Mouse (Mus musculus) mesoderm, embryonic 11.5 days (tissue): Measurements from ENCODE around the gene Irak2.

ENCODE experiments used
- DNase-seq: peaks from one replicate; pipeline ENCODE4 v3.0.0-alpha.2; 2012; ENCODE audit warnings: low read depth, low spot score

Irak2 gene

DNA sequence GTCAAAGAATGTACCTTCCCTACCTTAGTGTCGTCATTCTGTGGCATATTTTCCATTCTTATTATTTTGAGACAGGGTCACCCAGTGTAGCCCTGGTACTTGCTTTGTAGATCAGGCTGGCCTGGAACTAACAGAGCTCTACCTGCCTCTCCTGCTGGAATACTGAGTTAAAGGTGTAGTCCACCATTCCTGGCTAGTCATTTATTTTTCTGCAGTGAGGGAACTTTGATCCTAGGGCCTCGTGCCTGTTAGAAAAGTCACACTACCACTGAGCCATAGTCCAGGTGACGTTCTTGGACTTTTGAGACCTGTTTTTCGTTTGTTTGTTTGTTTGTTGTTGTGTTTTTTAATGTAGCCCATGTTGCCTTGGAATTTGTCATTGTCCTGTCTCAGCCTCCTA lies 934 bp downstream of the Irak2 start:
- no peak for DNase-seq

DNA sequence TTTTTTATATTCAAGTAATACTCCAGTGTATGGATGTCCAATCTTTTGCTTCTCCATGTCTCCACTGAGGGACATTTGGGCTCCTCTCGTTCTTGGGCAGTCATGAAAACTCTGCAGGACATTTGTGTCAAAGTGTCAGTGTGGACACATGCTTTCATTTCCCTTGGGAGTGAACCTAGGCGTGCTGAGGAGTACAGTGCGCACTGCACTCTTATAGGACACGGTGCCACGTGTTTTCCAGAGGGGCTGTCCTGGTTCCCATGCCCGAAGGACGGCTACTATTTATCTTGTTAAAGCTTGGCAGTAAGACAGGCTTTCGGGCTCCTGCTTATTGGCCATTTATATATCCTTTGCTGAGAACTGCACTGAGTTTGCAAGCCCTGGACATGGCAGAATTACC lies 4.3 kb downstream of the Irak2 start:
- no peak for DNase-seq

DNA sequence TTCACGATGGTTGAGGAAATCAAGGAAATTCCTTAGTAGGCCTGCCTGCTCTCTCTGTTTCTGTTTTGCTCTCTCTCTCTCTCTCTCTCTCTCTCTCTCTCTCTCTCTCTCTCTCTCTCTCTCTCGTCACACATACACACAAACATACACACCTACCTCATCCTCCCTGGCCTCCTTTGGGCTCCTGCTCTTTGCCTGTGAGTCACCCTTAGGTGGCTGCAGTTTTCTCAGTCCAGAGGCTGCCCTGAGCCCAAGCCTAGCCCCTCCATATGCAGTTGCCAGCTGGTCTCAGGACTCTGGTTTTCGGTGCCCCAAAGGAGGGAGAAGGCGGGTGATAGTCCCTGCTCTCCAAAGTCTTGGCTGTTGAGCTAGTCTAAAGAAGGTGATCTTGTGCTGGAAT lies 4.8 kb downstream of the Irak2 start:
- no peak for DNase-seq

DNA sequence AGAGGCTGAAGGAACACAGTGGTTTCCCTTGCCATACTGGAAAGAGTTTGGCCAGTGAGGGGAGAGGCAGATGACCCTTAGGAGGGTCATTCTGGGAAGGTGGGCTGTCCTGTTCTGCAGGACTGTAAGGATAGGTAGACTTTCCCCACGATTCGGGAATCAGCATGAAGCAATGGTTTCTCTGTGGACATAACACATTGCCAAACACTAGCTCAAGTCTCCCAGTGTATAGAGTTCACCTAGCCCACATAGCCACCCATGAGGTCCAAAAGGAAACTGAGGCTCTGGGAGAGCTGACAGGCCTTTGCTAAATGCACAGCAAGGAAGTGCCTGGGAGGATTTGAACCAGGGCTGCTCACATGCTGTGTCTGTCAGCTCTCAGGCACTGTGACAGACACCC lies 5.7 kb downstream of the Irak2 start:
- DNase-seq, result no peak

DNA sequence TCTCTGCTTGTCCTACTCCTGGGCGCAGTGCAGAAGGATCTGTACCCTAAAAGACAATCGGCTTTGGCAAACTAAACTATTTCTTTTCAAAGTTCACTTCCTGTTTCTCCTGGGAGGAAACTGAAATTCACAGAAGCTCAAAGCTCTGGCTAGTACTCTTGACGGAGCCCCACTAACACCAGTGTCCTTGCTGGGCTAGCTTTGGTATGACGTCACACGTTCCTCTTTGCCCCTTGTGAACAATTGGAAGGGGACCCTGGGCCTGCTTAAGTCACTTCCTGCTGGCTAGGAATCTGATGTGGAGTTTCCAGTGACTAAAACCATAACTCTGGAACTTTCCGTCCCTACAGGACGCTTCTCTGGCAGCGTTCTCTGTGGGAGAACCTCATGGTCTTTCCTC lies 6.5 kb downstream of the Irak2 start:
- DNase-seq, result no peak

DNA sequence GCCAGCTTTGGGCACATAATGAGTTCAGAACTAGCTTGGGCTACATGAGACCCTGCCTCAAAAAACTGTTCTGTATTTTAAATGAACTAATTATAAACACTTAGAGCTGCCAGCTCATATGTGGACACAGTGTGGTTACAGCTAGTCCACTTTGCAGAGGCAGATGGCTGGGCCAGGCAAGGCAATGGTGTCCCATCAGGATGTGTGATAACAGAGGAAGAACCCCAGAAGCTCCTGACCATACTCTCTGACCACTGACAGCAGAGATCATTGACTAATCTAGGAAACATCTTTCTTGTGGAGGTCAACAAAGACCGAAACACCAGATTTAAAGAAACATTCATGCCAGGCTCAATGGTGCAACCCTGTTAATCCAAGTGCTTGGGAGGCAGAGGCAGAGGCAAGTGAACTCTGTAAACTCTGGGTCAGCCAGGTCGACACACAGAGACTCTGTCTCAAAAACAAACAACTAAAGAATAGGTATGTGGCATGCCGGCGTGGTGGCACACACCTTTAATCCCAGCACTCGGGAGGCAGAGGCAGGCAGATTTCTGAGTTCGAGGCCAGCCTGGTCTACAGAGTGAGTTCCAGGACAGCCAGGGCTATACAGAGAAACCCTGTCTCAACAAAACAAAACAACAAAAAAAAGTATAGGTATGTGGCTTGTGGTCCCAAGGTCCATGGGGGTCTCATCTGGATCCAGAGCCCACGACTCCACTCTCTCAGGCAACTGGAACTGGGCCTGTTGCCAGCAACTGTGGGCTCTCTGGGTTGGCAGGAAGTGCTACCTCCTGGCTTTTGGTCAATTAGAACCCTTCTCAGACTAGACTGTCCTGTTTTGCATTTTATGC lies 11.3 kb downstream of the Irak2 start:
- DNase-seq, result no peak

DNA sequence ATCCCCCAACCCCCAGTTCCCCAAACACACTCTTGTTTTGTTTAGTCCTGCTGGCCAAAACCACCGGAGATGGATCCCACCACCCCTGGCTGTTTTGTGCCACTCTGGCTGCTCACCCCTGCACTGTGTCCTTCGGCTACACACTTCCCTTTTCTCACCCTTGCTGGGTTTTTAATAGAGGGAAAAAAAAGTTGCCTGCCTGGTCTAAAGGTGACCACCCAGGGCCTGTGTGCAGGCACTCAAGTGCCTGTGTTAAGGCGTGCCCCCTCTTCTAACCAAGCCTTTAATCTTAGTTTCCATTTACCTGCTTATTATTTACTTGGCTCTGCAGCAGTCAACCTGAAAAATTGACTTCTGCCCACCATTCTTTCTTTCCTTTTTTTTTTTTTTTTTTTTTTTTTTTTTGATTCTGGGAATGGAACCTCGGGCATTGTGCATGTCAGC lies 12.0 kb downstream of the Irak2 start:
- no peak for DNase-seq

DNA sequence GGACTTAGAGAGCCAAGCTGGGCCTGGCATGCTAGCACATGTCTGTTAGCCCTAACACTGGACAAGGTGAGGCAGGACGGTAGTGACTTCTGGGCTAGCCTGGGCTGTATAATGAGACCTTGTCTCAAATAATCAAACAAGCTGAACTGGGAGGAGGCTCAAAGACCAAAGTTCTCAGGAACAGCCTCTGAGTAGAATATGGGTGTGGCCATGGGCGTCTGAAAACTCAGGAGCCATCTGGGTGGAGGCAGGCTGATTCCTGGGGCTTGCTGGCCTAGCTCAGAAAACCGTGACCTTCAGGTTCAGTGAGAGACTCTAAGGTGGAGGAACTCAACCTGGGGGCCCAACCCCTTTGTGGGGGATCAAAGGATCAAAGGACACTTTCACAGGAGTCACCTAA lies 13.4 kb downstream of the Irak2 start:
- DNase-seq, result no peak

DNA sequence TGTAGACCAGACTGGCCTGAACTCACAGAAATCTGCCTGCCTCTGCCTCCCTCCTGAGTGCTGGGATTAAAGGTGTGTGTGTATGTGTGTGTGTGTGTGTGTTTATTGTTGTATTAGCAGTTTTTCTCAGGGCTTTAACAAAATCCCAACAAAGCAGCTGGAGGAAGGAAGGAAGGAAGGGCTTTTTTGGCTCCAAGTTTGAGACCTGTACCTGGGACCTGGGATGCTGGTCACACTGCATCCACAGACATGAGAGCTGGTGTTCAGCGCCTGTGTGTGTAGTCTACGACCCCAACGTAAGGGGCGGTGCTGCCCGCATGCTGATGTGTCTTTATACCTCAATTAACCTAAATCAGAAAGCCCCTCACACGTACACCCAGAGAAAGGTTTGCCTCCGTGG lies 15.3 kb downstream of the Irak2 start:
- no peak for DNase-seq

DNA sequence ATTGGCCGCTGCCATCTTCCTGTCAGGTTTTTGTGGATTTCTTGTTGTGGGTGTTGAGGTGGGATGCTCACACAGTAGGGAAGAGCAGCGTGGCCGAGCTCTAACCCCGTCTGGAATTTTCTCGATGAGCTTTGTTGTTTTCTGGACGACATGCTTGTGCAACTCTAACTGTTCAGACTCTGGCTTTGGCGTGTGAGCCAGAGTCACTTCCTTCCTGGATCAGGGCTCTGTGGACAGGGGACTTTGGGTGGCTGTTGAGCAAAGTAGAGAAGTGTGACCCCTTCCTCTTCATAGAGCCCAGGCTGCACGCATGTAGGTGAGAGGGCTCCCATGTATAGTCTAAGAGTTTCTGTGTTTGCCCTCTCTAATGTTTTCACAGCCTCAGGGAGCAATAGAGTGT lies 15.8 kb downstream of the Irak2 start:
- DNase-seq, result no peak

DNA sequence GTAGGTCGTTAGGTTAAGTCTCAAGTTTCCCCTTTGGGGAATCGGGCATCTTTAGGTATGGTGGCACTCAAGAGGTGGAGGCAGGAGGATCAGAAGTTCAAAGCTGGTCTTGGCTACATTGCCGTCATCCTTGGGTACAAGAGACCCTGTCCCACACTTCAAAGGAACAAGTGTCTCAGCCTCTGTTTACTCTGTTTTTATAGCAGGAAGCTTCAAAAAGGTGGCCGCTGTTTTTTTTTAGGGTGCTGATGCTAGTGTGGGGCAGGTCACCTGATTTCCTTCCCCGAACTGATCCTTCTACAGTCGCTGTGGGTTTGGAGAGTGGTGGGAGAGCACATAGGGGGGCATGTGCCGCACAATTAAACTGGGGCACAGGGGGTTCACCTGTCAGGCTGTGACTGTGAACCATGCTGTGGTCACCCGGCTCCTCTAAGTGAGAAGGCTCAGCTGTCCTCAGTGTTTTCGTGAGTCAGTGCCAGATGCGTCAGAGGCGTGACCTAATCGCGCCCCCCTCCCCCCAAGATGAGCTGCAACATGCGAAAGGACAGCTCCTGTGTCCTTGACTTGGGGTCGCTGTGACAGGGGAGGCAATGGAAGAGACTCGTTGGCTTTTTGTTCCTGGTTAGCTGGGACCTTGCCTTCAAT lies 16.6 kb downstream of the Irak2 start:
- no peak for DNase-seq

DNA sequence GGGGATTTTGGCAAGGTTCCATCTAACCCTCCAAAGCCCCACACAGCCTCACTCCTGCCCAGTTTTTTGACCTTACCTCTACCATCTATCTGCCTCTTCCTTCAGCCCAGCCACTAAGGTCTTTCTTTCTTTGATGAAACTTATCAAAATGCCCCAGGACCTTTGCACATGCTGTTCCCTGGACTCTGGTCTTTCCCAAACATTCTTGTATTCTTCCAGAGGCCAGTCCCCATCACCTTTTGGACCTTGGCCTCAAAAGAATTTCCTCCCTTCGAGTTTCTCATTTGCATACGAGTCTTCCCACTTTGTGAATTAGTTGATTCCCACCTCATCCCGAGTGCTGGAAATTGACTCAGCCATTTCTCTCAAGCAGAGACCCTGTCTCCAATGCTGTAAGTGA lies 17.2 kb downstream of the Irak2 start:
- DNase-seq, result no peak

DNA sequence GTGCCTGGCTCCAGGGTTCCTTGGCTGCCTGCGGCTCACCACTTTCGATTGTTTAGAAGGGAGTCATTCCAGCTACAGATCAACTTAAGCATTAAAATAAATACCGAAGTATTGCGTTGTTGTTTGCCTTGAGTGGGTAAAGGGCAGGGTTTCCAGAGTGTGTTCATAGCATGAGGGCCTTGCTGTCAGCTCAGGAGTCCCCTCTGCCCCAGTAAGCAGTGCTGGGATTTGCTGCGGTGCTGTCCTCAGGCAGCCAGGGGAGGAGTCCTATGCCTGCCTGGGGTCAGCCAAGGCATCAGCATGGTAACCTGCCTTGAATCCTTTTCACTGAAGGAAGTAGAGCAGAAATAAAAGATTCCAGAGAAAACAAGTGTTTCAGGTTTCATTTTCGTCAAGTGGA lies 18.6 kb downstream of the Irak2 start:
- no peak for DNase-seq

DNA sequence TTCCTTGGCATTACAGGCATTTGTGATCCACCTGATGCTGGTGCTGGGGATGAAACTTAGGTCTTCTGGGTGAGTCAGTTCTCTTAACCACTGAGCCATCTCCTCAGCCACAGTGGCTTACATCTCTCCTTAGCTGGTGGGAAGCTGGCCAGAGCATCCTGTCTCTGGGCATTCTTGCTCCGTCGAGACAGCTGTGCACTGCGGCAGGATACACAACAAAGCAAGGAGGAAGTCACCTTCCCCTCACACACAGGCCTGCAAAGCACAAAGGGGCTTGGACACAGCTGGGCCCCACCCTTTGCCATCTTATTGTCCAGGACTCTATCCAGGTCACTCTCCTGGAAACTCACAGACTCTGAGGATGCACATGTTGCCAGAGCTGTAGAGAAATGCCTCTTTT lies 20.0 kb downstream of the Irak2 start:
- no peak for DNase-seq

DNA sequence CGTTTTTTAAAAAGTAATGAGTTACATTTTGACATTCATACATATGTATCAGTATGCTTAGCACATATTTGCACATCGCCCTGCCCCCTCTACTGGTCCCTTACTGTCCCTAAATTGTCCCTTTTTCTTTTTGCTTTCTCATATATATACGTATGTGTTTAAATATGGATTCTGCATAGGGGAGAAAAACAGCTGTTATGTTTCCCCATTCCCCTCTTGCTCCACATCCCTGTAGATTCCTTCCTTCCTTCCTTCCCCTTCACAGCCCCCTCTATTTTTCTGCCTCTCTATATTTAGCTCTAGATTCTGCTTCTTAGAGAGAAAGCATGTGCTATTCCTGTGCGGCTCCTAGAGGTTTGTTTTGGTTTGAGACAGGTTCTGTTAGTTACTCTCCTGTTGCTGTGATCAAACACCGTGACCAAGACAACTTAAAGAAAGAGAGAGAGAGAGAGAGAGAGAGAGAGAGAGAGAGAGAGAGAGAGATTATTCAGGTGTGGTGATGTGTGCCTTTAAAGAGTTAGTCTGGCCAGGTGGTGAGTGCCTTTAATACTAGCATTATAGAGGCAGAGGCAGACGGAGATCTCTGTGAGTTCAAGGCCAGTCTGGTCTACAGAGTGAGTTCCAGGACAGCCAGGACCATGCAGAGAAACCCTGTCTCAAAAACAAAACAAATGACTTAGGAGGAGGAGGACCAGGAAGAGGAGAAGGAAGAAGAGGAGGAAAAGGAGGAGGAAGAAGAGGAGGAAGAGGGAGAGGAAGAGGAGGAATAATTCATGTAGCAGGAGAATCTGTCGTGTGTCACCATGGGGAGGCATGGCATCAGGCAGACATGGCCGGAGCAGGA lies 21.6 kb downstream of the Irak2 start:
- DNase-seq, result no peak

DNA sequence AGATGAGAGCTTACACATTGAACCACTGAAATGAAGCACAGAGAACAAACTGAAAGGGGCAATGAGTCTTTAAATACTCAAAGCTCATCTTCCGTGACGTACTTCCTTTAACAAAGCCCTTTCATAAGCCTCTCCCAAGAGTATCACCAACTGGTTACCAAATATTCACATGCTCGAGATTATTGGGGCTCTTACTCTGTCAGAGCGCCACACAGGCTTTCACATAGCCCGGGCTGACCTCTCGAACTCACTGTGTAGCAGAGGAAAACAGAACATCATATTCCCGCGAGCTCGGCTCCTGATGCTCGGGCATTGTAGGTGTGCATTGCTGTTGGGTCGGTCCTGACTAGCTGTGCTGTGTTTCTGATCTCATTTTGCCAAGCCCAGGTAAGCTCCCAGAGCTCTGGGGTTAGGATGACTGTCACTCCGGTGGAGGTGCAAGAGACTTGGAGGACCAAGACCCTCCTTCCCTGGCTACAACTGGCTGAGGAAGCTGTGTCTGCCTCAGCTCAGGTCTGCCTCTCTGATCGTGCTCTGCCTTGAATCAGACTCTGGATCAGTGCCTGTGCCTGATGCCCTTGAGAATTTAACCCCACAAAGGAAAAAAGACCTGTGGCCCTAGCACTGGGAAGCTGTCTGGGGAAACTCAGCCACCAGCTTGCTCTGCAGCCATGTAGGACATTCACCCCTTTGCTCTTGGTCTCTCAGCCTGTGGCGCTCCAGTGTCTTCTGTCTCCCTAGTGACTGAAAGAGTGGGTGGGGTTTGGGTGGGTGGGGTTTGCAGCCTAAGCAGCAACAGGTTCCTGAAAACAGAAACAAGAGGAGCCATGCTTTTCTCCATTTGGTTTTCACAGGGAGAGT lies 22.5 kb downstream of the Irak2 start:
- no peak for DNase-seq

DNA sequence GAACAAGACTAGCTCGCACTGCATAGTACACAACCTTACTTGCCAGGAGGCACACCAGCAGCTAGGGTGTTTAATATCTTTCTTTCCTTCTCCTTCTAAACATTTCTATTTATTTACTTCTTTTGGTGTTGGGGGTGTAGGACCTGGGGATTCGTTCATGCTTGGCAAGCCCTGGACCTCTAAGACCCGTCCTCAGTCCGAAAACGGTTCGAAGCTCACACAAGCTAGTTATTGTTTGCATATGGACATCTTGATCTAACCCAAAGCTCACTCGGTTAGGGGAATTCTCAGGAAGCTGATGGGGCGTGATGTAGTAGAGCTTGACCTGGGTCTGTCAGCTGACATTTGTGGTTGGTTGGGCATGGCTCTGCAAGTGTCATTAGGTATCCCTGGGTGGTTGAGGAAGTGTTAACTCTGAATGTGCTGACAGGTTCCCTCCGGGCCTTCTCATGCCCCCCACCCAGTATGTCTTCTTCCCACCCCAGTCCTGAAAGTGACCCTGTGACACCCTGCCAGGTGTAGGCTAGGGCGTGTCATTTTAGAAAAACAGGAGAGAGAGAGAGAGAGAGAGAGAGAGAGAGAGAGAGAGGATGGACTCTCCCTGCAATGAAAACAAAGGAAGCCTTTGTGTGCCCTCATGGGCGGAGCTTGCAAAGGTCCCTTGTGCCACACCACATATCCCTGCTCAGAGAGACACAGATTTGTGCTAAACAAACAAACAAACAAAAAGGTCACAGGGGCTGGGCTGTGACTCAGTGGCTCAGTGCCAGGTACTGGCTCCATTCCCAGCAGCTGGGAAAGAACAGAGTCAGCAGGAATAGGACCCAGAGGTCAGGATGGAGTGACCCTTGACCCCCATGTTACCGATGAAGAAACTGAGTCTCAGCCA lies 23.3 kb downstream of the Irak2 start:
- DNase-seq, result no peak

DNA sequence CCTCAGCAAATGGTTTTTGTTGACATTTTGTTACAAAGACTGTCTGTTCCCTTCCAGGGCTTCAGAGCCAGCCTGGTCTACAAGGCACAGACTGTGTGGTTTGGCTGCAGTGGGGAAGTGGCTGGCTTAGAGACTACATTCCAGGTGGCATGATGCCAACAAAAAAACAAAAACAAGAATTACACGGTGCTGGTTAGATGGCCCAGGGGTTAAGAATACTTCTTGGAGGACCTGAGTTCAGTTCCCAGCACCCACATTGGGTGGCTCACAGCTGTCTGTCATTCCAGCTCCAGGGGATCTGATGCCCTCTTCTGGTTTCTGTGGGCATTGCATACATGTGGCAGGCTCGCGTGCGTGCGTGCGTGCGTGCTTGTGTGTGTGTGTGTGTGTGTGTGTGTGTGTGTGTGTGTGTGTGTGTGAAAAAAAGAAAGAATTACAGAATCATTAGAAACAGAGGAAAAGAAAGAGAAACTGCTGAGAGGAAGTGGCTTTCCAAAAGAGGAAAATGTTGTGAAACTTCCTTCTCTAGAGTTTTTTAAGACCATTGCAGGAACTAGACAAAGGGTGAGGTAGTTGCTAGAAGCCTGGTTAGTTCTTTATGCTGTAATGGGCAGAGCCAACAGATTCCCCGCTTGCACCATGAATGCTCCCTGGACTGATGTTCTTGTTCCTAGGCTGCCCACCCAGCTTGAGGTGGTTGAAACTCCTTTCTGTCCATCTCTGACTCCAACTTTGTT lies 24.9 kb downstream of the Irak2 start:
- no peak for DNase-seq

DNA sequence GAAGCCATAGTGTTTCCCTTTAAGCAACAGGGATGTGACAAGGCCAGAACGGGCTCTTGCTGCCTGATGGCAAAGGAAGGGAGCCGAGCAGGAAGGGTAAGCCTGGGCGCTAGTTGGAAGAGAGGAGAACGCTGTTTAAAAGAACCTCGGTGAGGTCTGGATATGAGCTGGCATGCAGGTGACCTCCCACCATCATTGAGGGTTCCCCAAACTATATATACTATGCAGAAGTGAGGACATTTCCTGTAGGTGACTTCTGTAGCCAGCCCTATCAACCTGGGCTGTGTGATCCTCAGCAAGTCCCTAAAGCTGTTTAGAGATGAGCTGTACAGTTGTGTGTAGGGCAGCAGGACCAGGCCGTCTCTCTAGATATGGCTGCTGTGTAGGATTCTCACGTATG lies 26.0 kb downstream of the Irak2 start:
- no peak for DNase-seq

DNA sequence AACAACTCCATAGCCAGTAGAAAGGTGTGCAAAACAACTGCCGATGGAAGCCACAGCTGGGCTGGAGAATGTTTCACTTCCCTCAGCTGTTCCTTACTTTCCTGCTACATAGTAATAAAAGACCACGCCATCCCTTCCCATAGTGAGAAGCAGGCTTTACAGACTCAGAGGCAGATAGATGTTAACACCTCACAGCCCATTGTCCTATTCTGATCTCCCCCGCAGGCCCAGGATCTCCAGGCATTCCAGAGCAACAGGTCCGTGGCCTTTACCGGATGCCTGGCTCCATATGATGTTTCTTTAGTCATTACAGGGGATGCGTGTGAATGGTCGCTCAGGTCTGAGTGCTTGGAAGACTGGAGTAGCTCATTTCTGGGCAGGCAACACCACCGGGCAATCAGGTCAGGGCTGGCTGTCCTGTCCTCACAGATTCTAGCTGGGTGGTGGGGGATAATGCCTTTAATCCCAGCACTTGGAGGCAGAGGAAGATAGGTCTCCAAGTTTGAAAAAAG lies 29.4 kb downstream of the Irak2 start:
- DNase-seq, result no peak
